Mouse (Mus musculus) frontal cortex, adult 2 months (tissue): Measurements from ENCODE around the gene Mrc2. TPM values are rescaled to one million over a fixed set of nuclear protein-coding genes. Genes with fewer than 3 reads are reported as not detected.

Experiments
- DNase-seq, 2 experiments: peaks; one replicate each; pipeline ENCODE4 v3.0.0; 2022; ENCODE audit warnings: low spot score in 1 of 2; ENCODE audit errors: extremely low spot score in 1 of 2
- polyA plus RNA-seq: library from polyadenylated mRNA; depleted of rRNA; stranded (reverse); fragments of >200 nt; gene quantifications from 2 replicates; pipeline ENCODE4 v1.2.3, GENCODE M21; 2012

Gene Mrc2
- polyA plus RNA-seq, 1 experiment, result 6.7 TPM

DNA sequence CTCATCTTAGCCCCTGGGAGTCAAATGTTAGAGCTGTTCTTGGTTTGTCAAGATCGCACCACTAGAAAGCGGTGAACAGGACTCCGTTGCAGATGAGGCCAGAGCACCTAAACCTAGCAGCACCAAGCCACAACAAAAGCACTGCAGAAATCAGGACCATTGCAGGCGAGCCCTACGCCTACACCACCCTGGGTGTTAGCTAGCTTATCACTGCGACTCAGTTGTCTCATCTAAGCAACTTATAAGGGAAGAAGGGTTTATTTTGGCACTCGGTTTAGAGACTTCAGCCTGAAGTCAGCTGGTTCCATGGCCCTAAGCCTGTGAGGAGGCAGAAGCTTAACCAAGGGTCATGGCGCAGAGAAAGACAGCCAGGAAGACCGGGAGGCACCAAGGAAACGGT, 3.6 kb downstream of the Mrc2 start:
- no peak for DNase-seq

DNA sequence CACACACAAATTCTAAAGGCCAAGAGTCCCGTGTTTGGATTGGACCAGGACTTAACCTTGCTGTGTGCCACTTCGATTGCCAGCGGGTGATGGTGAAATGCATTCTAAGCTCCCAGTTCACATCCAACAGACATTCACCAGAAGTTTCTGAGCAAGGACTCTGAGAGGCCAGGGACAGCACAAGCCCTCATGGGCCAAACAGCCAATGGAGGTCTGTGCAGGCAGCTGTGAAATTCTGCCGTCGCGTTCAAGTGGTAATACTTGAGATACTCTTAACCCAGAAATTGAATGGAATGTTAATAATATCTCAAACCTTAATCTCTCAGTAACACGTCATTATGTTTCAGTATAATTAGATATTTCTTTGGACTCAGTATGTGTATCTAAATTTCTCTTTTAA, 17.8 kb downstream of the Mrc2 start:
- no peak for DNase-seq

DNA sequence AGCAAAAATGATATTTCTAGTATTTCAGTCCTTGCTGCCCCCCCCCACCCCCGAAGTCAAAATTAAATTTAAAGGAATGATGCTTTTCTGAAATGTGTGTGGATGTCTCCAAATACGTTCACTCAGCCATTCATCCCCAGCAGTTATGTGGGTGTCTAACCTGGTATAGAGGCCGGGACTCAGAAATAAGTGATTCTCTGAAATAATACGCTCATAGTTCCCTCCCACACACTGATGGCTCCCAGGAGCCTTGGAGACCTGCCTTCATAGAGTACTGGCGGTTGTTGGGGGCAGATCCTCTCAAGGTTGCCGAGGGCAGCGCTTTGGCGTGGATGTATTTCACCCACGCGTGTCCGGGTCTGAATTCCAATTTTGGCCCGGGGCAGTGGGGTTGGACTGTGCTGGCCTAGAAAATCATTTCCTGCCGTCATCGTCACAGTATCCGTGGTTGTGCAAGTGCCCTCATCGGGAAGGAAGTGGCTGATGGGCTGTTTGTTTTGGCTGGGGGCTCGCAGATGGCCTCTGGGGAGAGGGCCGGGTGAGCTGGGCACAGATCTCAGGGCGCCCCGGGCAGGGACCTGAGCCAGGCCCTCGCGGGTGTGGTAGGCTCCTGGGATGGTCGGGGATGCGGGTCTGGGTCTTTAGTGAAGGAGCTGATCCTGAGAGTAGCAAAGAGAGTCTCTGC, 19.0 kb downstream of the Mrc2 start:
- DNase-seq, result peak in 1 of 2 experiments; percentile 48

DNA sequence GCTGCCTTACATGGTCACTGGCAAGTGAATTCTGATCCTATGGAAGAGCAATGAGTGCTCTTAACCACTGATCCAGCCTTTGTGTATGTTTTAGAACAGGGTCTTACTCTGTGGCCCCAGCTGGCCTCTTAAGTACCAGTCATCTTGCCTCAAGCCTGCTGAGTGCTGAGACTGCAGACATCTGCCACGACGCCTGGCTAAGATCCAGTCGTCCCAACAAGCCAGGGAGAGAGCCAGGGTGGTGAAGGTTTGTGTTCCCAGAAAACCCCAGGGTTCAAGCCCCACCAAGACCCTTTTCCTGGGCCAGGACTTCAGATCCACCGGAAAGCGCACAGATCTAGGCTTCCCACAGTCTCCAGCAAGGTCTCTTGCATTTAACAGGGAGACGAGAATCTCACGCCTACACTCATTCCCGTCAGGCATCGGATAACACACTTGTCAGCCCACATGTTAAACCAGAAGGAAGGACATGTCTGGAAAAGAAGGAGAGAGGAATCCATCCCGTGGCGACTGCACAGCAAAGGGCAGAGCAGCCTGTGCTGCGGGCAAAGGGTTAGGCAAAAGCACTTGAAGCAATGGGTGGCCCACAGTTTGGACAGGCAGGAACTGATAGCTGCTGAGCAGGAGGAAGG, 20.0 kb downstream of the Mrc2 start:
- DNase-seq, result peak in 1 of 2 experiments; percentile 53

DNA sequence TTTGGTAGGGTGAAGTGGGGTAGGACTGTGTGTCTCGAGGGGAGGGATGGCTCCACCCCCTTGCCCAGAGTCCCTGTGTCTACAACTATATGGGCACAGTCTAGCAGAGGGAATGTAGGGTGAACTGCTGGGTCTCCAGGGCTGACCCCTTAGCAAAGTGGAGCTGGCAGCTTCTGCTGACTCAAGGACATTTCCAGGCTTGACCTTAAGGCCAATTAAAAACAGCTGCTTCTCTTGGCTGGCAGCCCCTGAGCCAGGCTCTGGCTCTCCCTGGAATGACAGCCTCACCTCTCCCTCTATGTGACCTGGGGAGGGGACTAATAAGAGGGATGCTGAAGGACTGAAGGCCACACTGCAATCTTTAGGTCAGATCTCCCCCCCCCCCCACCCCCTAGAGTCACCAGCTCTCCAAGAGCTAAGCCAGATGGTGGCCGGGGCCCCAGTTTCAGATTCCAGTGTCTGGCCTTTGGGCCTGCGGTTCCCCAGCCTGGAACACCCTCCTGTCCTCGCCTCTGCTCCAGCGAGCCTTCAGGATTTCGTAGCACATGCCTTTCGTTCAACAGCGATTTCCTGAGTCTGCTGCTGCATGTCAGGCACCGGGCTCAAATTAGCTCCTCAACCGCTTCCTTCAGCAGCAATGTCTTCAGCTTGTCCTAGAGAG, 20.7 kb downstream of the Mrc2 start:
- DNase-seq, result no peak

DNA sequence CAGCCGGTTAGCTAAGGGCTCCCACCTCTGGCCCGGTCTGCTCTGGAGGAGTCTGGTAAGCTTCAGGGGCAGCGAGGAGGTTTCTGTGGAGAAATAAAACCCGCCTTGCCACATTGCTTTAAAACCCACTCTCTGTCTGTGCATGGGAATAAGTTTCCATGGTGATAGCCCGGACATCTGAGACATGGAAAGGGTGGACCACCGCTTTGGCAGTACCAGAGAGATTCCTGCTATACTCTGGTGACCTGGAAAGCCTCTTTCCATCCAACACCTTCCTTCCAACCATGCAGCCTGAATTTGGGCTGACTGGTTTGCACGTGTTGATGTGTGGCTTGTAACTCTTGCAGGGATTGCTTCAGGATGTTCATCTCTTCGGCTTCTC, 21.2 kb downstream of the Mrc2 start:
- peak in 1 of 2 experiments; percentile 20 for DNase-seq

DNA sequence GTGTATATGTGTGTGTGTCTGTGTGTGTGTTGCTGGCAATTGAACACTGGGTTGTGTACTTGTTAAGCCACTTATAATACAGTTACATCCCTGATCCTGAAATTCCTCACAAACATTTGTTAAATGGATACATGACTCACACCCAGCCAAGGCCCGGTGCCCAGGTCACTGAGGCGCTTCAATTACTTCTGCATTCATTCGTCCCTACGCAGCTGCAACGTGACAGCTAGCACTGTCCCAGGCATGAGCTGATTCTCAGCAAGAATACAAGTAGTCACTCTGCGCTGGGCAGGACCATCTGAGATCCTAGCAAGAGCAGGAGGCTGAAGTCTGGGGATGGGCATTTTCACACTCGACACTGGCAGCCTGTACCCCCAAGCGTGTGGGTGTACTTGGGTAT, 22.9 kb downstream of the Mrc2 start:
- no peak for DNase-seq

DNA sequence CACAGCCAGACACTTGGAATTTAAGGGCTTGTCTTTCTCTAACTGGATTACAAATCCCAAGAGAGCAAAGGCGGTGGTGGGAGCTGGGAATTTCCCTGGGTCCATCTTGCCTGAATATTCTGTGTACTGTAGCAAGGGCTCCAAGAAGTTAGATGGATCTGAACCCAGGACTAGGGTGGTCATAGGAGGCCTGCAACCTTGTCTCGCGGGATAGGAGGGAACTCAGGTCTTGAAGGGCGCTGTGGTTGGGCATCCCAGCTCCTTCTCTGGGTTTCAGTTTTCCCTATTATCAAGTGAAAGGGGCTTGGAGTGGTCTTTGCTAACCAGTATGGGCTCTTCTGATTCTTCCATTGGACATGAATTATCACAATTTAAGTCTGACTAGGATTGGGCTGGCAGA, 23.7 kb downstream of the Mrc2 start:
- no peak for DNase-seq

DNA sequence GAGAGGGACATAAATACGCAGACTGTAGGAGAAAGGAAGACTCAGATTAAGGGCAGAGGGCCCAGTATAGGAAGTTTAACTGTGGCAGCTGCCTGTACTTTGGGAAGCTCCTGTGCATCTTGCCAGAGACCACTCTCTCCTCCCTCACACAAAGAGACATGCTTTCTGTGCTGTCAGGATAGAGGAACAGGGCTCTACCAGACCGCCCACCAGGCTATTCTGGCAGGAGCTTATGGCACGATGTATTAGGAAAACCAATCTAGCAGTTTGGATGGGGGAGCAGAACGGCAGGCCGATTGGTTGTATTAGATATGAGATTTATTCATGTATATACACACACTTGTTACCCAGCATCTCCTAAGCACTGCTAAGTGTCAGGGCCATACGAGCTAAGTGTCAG, 25.3 kb downstream of the Mrc2 start:
- DNase-seq, result no peak

DNA sequence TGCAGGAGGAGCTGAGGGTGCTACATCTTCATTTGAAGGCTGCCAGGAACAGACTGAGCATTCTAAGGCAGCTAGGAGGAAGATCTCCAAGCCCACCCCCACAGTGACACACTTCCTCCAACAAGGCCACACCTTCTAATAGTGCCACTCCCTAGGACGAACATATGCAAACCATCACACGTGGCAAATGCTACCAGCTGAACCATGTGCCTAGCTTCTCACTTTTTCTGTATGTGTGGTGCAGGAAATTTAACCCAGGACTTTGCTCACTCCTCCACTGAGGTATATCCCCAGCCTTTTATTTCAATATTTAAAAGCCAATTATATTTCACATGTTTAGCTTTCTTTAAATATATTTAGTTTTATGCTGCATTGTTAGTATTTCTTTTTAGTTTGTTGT, 28.6 kb downstream of the Mrc2 start:
- DNase-seq, result no peak

DNA sequence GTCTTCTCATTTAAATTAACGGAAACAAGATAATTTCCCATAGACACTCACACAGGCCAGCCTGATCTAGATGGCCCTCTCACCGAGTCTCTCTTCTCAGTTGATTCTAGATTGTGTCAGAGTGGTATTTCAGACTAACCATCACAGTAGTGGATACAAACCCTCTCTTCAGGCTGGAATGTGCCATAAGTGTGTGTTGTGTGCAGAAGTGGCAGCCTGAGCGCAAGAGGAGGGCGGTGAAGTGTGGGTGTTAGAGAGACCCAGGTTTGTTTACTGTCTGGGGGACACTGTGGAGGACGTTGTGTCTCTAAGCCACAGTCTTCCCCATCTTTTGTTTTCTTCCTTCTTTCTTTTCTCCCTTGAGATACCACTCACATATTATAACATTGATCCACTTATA, 31.1 kb downstream of the Mrc2 start:
- no peak for DNase-seq

DNA sequence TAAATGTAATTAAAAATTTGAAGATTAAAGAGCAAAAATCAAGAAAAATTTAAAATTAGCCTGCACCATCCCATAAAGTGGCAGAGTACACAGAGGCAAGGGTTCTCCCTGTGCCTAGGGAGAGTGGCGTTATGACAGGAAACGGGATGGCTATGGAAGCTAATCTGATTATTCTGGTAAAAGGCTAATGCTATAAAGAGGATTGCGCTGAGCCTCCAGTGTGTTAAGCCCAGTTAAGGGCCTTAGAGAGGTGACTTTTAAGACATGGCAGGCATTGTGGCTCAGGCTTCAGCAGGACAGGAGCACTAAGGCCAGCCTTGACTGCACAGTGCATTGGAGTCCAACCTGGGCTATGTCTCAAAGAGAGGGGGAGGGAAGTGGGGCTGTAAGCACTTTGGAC, 34.7 kb downstream of the Mrc2 start:
- no peak for DNase-seq

DNA sequence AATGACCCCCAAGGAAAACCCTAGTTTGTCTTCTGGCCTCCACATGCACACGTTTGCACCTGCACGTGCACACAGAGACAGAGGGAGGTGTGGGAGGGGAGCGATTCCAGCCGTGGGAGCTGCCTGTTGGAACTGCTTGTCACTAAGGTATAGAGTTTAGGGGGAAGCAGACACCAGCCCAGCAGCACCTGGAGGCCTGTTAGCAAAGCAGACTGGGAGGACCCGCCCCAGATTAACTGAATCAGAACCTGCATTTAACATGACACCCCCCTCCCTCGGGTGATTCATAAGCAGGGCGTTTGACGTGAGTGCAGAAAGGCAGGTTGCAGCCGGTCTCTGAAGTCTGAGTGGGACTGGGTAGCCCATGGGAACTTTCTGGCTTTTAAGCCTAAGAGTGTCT, 37.5 kb downstream of the Mrc2 start:
- peak in 1 of 2 experiments; percentile 34 for DNase-seq

DNA sequence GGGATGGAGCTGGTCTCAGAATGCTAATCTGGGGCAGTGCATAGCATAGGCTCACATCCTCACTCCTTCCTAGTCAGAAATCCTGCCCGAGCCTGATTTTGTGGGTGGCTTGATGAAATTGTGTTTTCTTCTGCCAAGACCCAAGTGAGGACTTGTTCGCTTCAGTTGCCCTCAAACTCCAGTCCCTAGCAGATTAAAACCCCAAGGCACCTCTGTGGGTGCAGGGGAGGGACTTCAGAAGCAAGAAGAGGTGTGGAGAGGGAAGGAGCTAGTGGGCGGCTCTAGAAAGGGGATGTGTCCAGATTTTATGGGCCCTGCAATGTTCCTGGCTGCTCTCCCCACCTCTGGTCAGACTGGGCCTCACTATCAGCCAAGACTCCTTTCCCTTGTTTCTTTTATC, 38.7 kb downstream of the Mrc2 start:
- DNase-seq, result no peak

DNA sequence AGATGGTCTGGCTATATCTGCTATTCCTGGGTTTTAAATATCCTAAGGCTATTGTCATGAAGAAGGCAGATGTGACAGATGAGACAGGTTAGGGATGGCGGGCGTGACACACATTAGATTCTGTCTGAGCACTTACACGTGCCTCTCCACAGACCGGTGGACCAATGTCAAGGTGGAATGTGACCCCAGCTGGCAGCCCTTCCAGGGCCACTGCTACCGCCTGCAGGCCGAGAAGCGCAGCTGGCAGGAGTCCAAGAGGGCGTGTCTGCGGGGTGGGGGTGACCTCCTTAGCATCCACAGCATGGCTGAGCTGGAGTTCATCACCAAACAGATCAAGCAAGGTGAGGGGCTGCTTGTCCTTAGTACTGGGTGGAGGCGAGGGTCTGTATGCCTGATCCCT, 39.3 kb downstream of the Mrc2 start:
- no peak for DNase-seq

DNA sequence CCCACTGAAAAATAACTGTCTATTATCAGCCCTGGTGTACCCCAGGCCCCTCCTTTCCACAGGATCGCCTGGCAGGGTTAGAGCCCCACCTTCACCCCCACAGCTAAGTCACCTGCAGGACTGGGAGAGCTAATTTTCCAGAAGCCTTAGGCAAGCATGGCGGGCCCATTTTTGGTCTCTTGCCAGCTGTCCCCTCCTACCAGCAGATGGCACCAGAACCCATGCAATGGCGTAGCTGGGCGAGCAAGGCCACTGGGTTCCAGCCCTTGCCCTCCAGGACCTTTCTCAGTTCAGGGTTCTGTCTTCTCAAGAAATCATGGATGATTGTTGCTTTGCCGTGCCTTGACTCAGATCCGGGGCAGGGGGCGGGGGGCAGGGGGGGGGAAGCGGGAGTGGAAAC, 40.0 kb downstream of the Mrc2 start:
- peak in 1 of 2 experiments; percentile 82 for DNase-seq

DNA sequence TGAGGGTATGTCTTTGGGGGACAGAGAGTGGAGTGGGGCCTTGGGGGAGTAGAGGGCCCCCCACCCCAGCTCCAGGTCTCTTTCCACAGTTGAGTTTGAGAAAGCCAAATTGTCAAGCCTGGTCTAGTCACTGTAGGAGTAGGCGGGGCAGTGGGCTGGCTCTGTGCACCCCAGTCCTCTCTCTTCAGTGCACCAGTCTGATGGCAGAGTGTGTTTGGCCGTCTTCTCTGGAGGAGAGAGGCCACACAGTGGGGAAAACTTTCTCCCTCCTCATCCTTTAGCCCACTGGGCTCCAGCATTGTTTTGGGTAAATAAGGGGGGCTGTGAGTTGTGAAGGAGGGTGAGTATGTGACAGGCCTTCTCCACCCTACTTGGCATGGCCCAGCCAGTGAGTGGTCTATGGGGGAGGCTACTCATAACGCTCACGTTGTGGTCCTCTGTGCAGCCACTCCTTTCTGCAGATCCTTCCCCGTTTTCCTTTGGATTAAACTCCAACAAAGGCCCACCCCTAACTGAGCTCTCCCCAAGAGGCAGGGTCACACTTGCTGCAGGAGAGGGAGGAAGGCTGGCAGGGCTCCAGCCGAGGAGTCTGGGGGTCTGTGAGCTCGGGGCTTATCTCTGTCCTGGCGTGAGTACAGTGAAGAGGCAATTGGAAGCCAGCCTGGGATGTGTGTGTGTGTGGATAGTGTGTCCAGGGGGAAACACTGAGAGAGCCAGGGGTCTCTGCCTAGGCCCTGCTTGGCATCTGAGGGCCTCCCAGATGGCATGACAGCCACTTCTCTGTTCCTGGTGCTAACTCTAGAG, 41.6 kb downstream of the Mrc2 start:
- DNase-seq, result no peak

DNA sequence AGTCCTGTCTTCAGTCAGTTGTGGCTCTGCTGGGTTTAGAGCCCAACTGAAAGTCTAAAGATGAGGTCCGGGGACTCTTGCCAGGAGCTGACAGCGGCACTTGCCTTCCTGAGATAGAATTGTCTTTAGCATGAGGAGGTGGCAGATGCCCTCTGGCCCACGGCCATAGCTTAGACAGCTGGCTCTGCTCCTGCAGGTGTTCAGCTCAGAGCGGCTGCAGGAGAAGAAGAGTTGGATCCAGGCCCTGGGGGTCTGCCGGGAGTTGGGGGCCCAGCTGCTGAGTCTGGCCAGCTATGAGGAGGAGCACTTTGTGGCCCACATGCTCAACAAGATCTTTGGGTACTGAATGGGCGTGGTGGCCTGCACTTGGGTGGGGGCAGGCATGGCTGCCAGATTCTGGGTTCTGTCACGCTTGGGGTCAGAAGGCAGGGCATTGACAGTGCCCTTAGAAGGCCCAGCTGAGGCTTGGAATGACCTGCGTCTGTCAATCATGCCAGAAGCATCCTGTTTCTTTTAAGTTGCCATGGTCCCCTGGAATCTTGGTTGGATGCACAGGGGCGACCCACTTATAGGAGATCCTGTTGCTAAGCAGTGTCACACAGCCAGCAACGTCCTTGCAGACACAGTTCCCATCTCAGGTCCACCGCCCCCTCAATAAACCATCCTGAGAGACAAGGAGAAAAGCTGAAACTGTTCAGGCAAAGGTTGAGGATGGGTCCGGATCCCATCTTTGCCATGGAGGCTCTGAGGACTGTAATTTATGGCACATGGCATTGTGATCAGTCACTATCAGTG, 46.4 kb downstream of the Mrc2 start:
- DNase-seq, result no peak

DNA sequence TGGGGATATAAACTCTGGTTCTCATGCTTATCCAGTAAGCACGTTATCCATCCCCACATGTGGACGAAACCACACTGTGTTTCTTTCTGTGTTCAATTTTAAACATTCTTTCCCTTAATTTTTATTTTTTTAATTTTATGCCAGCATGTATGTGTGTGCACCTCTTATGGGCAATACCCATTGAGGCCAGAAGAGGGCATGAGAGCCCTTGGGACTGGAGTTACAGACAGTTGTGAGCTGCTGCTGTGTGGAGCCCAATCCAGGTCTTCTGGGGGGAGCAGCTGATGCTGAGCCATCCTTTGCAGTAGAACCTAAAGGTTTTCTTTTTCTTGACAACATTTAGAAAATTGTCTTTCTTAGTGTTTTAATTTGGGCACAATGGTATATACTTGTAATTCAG, 52.8 kb downstream of the Mrc2 start:
- DNase-seq, result peak in 1 of 2 experiments; percentile 47
